Mouse (Mus musculus): ENCODE data around the gene Ndrg4.

Gene Ndrg4

DNA sequence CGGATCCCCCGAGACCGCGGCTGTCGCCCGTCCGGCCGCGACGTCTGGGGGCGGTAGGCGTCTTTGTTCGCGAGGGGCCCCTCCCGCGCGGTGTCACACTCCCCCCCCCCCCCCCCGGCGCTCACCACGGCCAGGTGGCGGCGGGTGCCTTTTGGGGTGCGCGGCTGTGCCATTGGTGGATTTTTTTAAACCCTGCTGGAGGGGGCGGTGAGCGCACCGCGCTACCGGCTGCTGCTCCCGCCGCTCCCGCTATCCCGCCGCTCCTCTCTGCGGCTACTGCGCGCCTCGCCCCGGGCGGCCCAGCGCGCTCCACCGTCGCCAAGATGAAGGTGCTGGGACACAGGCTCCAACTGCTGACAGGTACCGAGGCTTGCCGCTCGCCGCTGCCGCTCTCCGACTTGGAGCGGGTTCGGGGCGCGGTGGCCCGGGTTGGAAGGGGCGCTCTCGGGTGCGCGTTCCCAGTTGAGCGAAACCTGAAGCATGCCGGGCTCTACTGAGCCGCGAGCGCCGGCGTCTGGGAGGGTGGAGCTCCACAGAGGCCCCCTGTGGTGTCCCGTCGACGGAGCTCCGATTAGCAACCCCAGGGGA is 1.3 kb downstream of the Ndrg4 start:
- DNase-seq (ENCODE audit: low read depth, low spot score) = no peak

DNA sequence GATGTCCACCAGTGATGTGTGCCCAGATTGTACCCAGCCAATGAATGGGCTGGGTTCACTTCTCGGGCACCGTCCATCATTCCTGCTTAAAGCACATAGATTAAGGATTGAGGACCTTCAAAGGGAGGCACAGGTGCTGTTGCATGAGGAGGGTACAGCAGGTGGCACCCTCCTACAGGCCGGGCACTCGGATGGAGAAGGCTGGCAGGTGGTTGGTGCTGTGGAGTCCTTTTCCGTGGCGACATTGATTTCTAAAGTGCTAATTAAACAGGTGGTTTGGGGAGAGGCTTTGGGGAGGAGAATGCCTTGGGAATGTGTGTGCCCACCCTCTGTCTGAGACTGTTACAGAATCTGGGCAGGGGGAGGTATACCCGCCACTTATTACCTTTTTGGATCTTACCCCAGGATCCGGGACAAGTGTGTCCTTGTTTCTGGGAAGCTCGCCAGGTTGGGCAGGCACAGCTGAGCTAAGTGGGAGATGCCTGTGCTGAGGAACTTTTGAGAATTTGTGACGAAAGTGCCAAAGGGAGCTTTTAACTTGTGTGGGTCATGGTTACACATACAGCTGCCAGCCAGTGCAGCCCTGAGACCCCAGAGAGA is 11.4 kb downstream of the Ndrg4 start:
- peak; percentile 79 for DNase-seq (ENCODE audit: low read depth, low spot score)

GRCm38 (mm10) chr8:95690929-95691541 is 14.3 kb downstream of the Ndrg4 start:
- DNase-seq (ENCODE audit: low read depth, low spot score) = no peak

GRCm38 (mm10) chr8:95694631-95695030 is 17.9 kb downstream of the Ndrg4 start:
- no peak for DNase-seq (ENCODE audit: low read depth, low spot score)

DNA sequence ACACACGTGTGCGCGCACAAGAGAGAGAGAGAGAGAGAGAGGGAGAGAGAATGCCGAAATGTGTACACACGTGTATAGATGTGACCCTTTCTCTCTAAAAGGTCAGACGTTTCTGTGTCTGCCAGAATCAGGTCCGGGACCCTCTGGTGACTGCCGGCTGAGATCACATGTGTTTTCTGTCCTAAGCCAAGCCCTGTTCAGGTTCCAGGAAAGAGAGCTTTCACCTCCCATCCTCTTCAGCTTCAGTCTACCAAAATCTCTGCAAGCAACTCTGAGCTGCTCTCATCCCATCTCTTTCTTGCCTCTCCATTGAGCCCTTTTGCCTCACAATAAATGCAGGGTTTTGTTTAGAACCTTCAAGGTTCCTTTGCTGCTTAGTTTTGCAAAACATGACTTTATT is 19.9 kb downstream of the Ndrg4 start:
- no peak for DNase-seq (ENCODE audit: low read depth, low spot score)

GRCm38 (mm10) chr8:95697128-95697527 is 20.3 kb downstream of the Ndrg4 start:
- no peak for DNase-seq (ENCODE audit: low read depth, low spot score)

DNA sequence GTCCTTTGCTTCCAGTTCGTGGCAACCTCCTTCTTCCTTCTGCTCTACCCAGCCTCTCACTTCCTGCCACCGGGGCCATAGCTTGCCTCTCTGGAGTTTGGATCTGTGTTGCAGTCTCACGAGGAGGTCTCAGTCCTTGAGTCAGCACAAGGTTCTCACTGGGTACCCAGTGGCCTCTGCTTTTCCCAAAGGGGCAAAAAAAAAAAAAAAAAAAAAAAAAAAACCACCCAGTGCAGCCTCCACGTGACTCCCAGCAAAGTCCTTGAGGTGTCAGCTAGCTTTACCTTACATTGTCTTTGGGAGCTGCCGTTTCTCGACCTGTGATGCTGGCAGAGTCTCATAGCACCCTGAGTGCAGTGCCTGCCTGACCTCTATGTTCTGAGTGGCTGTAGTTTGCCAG is 21.4 kb downstream of the Ndrg4 start:
- DNase-seq (ENCODE audit: low read depth, low spot score) = no peak

GRCm38 (mm10) chr8:95700282-95700681 is 23.5 kb downstream of the Ndrg4 start:
- peak; percentile 95 for DNase-seq (ENCODE audit: low read depth, low spot score)

- DNase-seq (ENCODE audit: low read depth, low spot score) = no peak
Observed at GRCm38 (mm10) chr8:95701809-95702208, 25.0 kb downstream of the Ndrg4 start.

DNA sequence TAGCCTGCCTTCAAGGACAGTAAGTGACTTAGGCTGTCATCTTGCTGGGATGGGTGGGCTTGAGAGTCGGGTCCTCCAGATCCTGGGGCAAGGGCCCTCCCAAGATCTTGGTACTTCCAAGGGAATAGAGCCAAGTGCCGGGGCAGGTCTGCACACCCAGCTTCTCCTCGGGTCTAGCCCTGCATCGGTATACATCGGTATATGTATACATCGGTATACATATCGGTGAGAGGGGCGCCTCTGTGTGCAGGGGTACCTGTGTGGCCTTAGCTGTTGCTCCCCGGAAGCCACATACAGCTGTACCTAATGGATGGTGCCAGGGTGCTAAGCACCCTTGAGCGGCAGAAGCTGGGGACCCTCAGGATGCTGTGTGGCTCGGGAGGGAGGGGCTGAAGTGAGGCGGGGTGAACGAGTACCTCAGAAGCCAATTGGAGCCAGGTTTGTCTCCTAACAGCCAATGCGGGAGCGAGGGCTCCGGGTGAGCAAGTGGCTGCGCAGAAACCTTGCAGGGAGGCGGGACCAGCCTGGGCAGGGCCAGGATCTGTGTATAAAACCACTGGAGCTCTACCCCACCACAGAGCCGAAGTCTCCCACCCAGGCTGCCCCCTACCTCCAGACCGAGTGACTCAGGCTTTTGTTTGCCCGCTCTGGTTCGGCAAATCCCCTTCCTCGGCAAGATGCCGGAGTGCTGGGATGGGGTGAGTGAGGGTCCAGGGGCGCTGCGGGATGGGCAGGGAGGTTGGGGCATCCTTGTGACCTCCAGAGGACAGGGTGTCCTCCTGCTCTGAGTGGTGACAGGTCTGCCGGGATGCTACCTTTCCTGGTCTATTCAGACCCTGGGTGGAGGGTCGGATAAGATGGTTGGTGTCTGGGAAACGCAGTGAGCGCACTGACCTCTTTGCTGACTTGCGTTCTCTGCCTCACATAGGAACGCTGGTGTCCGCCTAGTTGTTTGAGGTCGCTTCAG is 26.0 kb downstream of the Ndrg4 start:
- DNase-seq (ENCODE audit: low read depth, low spot score) = peak; percentile 96

DNA sequence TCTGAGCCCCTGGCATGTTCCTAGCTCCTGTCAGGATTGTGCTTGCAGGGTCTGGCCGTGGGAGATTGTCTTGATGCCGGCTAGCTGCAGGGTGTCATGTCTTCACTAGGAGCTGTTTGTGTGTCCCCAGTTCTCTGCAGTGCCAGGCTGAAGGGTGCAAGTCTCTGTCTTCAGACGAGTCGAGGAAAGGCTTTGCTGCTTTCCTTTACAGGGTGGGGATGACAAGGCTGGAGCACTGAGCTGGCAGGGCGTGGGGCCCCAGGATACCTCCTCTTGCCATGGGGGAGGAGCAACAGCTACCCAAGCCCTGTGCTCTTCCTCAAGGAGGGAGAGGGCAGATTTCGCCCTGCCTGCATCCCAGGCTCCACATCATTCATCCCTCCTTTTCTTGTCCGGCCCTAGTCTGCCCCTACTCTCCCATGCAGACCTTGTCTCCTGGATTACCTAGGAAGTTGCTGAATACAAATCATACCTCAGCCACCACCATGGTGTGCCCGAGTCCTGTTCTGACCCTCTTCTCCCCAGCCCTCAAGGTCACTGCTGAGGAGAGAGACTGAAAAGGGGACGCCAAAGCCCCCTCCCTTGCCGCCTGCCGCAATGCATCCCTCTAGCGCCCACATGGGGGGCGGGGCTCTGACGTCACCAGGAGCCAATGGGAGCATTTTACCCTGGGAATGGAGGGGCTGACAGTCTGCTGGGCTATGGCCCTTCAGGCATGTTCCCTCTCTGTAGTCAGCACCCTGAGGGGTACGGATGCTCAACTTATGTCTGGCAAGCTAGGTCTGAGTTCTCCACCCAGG is 26.9 kb downstream of the Ndrg4 start:
- DNase-seq (ENCODE audit: low read depth, low spot score) = no peak

- no peak for DNase-seq (ENCODE audit: low read depth, low spot score)
Observed at GRCm38 (mm10) chr8:95704538-95704937, 27.8 kb downstream of the Ndrg4 start.

- no peak for DNase-seq (ENCODE audit: low read depth, low spot score)
Observed at GRCm38 (mm10) chr8:95709579-95709978, 32.8 kb downstream of the Ndrg4 start.

- DNase-seq (ENCODE audit: low read depth, low spot score) = no peak
Observed at GRCm38 (mm10) chr8:95711029-95711428, 34.2 kb downstream of the Ndrg4 start.

DNA sequence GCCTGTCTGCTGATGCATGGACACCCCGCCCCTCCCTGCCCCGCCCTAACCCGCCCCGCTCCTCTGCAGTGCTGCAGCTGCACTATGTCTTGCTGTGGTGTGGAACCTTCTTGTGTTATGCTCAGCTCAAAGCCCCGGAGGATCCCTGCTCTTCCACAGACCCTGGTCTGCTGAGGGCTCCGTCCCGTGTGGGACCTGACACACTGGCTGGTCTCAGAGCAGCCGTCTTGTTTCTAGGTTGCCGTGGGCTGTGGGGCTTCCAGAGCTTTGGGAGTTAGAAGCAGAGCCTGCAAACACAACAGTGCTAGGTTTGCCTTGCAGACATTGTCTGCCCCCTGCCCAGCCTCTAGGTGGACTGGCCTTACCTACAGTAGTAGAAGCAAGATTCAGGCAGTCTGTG is 35.6 kb downstream of the Ndrg4 start:
- DNase-seq (ENCODE audit: low read depth, low spot score) = no peak

GRCm38 (mm10) chr8:95713100-95714010 is 36.6 kb downstream of the Ndrg4 start:
- no peak for DNase-seq (ENCODE audit: low read depth, low spot score)

DNA sequence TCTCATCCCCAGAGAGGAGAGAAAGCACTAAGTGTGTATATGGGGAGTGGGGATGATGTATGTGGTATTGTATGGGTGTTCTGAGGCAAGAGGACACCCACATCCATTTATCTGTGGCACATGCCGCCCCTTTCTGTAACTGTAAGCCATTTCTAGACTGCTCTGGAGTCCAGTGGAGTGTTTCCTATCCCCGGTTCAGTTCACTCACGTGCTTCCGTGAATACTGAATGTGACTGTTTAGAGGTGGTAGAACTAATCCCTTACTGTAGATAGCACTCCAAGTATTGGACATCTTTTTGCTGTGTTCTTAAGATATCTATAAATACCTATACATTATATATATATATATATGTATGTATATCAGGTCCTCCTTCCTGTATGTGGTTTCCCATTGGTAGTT is 37.6 kb downstream of the Ndrg4 start:
- DNase-seq (ENCODE audit: low read depth, low spot score) = no peak

- DNase-seq (ENCODE audit: low read depth, low spot score) = no peak
Observed at GRCm38 (mm10) chr8:95714837-95715413, 38.1 kb downstream of the Ndrg4 start.

- DNase-seq (ENCODE audit: low read depth, low spot score) = no peak
Observed at GRCm38 (mm10) chr8:95715676-95716531, 39.1 kb downstream of the Ndrg4 start, which contains the start of gene Setd6. Setd6 (plus strand) TSS chr8:95715881.

Data from telencephalon, adult 2 months (tissue).